9 mouse cellular contexts compared by ENCODE assay signal in the genomic region with DNA sequence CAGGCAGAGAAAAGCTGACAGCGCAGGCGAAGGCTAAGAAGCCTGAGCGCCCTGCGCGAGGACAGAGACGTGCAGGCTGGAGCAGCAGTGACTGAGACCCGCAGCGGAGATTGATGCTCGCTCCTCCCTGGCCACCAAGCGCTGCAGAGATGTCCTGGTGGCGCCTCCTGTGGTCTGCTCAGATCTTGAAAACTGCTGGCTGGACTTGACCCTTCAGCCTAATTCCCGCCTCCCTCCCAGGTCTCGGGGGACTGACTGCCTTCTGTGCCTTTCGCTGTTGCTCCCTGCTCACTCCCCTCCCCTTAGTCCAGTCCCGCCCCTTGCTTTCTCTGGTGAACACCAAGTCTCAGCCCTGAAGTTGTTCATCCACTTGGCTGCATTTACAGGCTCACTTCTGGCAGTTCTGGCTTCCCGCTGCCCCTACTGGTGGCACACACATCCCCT. TPM values are rescaled to one million over a fixed set of nuclear protein-coding genes. Genes with fewer than 3 reads are reported as not detected.
DNase-seq lines count a peak whose midpoint lies in the region; ATAC-seq lines count a peak whose summit lies in the region.
"Had no signal": no experiment of that assay in that cellular context is flagged by ENCODE, and none has a peak within 500 bp of the region (broad histone marks: within the 10 kb centered on the region; RNA-seq: fewer than 3 reads in every experiment).

Sphkap (minus strand) TSS at position 180 of the 444 bp plus-strand sequence.

- H3K9me3 ChIP-seq in forebrain, embryonic 16.5 days (ENCODE audit: control insufficient read depth, low read length) = no peaks in the 10 kb centered on the region

- H3K27ac ChIP-seq in forebrain, embryonic 16.5 days (ENCODE audit: low read length) = no peak within 1 kb of the TSS

- intact Hi-C loops in heart, postnatal 10 days (cut with DNase I) = loop anchor here (5.0 kb wide), 2 partner anchors 186 to 309 kb away; no protein-coding TSS in a partner anchor

- WGBS in forebrain, embryonic 16.5 days = 1% methylated on average over 16 of the region's 16 CpGs

- peaks cover 11% of the 10 kb centered on the region for H3K4me1 ChIP-seq in forebrain, embryonic 16.5 days (replicated peaks; ENCODE audit: control insufficient read depth, insufficient read depth, low read length)

- peak; percentile 89 for ATAC-seq in forebrain, embryonic 16.5 days

- H3K27me3 ChIP-seq in forebrain, embryonic 16.5 days (replicated peaks; ENCODE audit: control insufficient read depth, insufficient read depth, low read length) = no peaks in the 10 kb centered on the region; the same call in 1 of the 2 replicates
- H3K27me3 ChIP-seq: CH12.LX had no signal

- DNase-seq in 3134 (ENCODE audit: extremely low read depth, insufficient read length, low spot score) (peak; percentile 6), adipocyte (ENCODE audit: low spot score) (no peak)
- peak; percentile 86 to 90 for DNase-seq in cerebellum, adult 18-20 months
- DNase-seq in heart, postnatal 10 days = peak; percentile 68
- DNase-seq in layer of hippocampus, postnatal 10 days (ENCODE audit: low spot score in 2 of 2) = peak; percentile 55 to 71
- peak; percentile 54 for DNase-seq in lung, postnatal 10 days
- peak; percentile 72 for DNase-seq in right cerebral cortex, adult 18-20 months

- H3K9ac ChIP-seq in forebrain, embryonic 16.5 days (replicated peaks; ENCODE audit: low read depth, low read length) = peak within 1 kb of the TSS; percentile 51

- peak within 1 kb of the TSS; percentile 85 for H3K4me2 ChIP-seq in forebrain, embryonic 16.5 days (ENCODE audit: low read length)

- H3K36me3 ChIP-seq in forebrain, embryonic 16.5 days (ENCODE audit: control insufficient read depth, insufficient read depth) = no peaks in the 10 kb centered on the region

- H3K4me3 ChIP-seq in forebrain, embryonic 16.5 days (replicated peaks; ENCODE audit: low read length) = peak within 1 kb of the TSS; percentile 52

RNA-seq across cellular contexts. Expression of gene Sphkap, which starts in this region (rescaled TPM):
- polyA plus RNA-seq in forebrain, embryonic 16.5 days (2015; fragmentation: Nextera tagmentation; extraction: Ambion mirVana) = 17.2 and 19.5 TPM in 2 replicates
- 1 to 10 TPM; 1.2 to 1.6 TPM for total RNA-seq in heart, postnatal 10 days (2021)
- 100 to 1,000 TPM; 144 to 145 TPM for total RNA-seq in layer of hippocampus, postnatal 10 days (2021)
- total RNA-seq: CH12.LX had no signal

Comparison
In these comparisons a context has a peak if more than half of its experiments do, and no peak if none do; other contexts are left out.
1. RNA of gene Sphkap (total RNA-seq): 144 to 145 TPM in layer of hippocampus, postnatal 10 days; 1.2 to 1.6 TPM in heart, postnatal 10 days; every median in the first group is over 10 times any median in the second.